Mouse (Mus musculus) heart, embryonic 16.5 days (tissue): Measurements from ENCODE around the gene Tbc1d2. TPM values are rescaled to one million over a fixed set of nuclear protein-coding genes. Genes with fewer than 3 reads are reported as not detected.

Experiments used
- ATAC-seq: fragments of 200-750 bp; cut with Nextera tagmentation; replicated peaks from 2 replicates; pipeline ENCODE4 v1.8.0; 2017; ENCODE audit warnings: moderate number of reproducible peaks; ENCODE audit not compliant: insufficient read depth, low FRiP score; ENCODE audit errors: extremely low read depth
- H3K27ac ChIP-seq: fragments of 300-500 bp; sonication (generic); 2 replicates; pipeline ENCODE4 v1.5.1; 2014; ENCODE audit warnings: mild to moderate bottlenecking, low read length, control low read depth, moderate library complexity
- H3K27me3 ChIP-seq: fragments of 300-500 bp; sonication (generic); 2 replicates; pipeline ENCODE4 v1.6.1; 2014; ENCODE audit warnings: low read length, mixed read lengths; ENCODE audit not compliant: control insufficient read depth, insufficient read depth
- H3K36me3 ChIP-seq: fragments of 300-500 bp; sonication (generic); 2 replicates; pipeline ENCODE4 v1.6.1; 2014; ENCODE audit not compliant: control insufficient read depth, insufficient read depth
- H3K4me1 ChIP-seq: fragments of 300-500 bp; sonication (generic); 2 replicates; pipeline ENCODE4 v1.6.1; 2014; ENCODE audit warnings: low read length, mixed read lengths; ENCODE audit not compliant: control insufficient read depth, insufficient read depth
- H3K4me2 ChIP-seq: fragments of 300-500 bp; sonication (generic); 2 replicates; pipeline ENCODE4 v1.6.1; 2014; ENCODE audit warnings: low read depth, mild to moderate bottlenecking, control low read depth, low read length
- H3K4me3 ChIP-seq: fragments of 300-500 bp; sonication (generic); 2 replicates; pipeline ENCODE4 v1.5.1; 2014; ENCODE audit warnings: mild to moderate bottlenecking, control low read depth, low read length
- H3K9ac ChIP-seq: fragments of 300-500 bp; sonication (generic); 2 replicates; pipeline ENCODE4 v1.6.1; 2014; ENCODE audit warnings: low read length, control low read depth
- H3K9me3 ChIP-seq: fragments of 300-500 bp; sonication (generic); replicated peaks from 2 replicates; pipeline ENCODE4 v1.6.1; 2016; ENCODE audit warnings: low read length; ENCODE audit not compliant: control insufficient read depth
- WGBS: fragments of 180-500 bp; shearing (Covaris S2); extraction: QIAGEN DNeasy Blood & Tissue Kit; methylation state at CpG from one replicate; pipeline ENCODE4 v1.1.7; 2014; 5-methylcytosine and 5-hydroxymethylcytosine counted together
- polyA plus RNA-seq: library from polyadenylated mRNA; unstranded; fragments of >200 nt; fragmentation: Nextera tagmentation; extraction: Ambion mirVana; gene quantifications from 2 replicates; pipeline ENCODE4 v1.2.1, GENCODE M21; 2015

Gene Tbc1d2
- polyA plus RNA-seq, 1 experiment from 2014 or later, result 0.80 TPM

GRCm38 (mm10) chr4:46618196-46618817, 31.7 kb downstream of the Tbc1d2 start:
- ATAC-seq, result no peak

GRCm38 (mm10) chr4:46617408-46617807, 32.6 kb downstream of the Tbc1d2 start:
- Histone ChIP-seq H3K4me3 (no peak overlapping the region), H3K27ac (no peak overlapping the region), H3K36me3 (no peaks in the 10 kb centered on the region), H3K9me3 (no peaks in the 10 kb centered on the region), H3K9ac (no peak overlapping the region), H3K27me3 (peaks cover 21% of the 10 kb centered on the region; the same call in 1 of the 2 replicates), H3K4me2 (no peak overlapping the region), H3K4me1 (peaks cover 3% of the 10 kb centered on the region; the same call in 1 of the 2 replicates)
- WGBS, result 67% methylated on average over 6 of the region's 6 CpGs
- ATAC-seq, result no peak

More at GRCm38 (mm10) chr4:46618196-46618817, 31.7 kb downstream of the Tbc1d2 start:
- no peak overlapping the region for H3K4me2 ChIP-seq
- no peak overlapping the region for H3K27ac ChIP-seq
- WGBS, result 60% methylated on average over 11 of the region's 11 CpGs
- H3K9me3 ChIP-seq, result no peaks in the 10 kb centered on the region
- no peaks in the 10 kb centered on the region for H3K36me3 ChIP-seq
- peaks cover 3% of the 10 kb centered on the region; the same call in 1 of the 2 replicates for H3K4me1 ChIP-seq
- no peak overlapping the region for H3K9ac ChIP-seq
- peaks cover 16% of the 10 kb centered on the region; the same call in 1 of the 2 replicates for H3K27me3 ChIP-seq
- H3K4me3 ChIP-seq, result no peak overlapping the region

- ATAC-seq, result no peak
- Histone ChIP-seq H3K9ac (no peak overlapping the region), H3K27me3 (peaks cover 21% of the 10 kb centered on the region), H3K4me3 (no peak overlapping the region), H3K4me2 (no peak overlapping the region), H3K4me1 (0 out of 2 replicates have a peak, but pooled peaks cover 3% of the 10 kb centered on the region), H3K36me3 (no peaks in the 10 kb centered on the region), H3K9me3 (no peaks in the 10 kb centered on the region), H3K27ac (no peak overlapping the region)
- 70% methylated on average over 9 of the region's 9 CpGs for WGBS
These were observed 35.4 kb downstream of the Tbc1d2 start for GRCm38 (mm10) chr4:46614641-46615040.

- peaks cover 24% of the 10 kb centered on the region for H3K27me3 ChIP-seq
- H3K9ac ChIP-seq, result no peak overlapping the region
- no peaks in the 10 kb centered on the region for H3K36me3 ChIP-seq
- no peak for ATAC-seq
- H3K4me2 ChIP-seq, result no peak overlapping the region
- H3K4me1 ChIP-seq, result 0 out of 2 replicates have a peak, but pooled peaks cover 3% of the 10 kb centered on the region
- no peaks in the 10 kb centered on the region for H3K9me3 ChIP-seq
- no peak overlapping the region for H3K4me3 ChIP-seq
- WGBS, result 51% methylated on average over 12 of the region's 12 CpGs
- no peak overlapping the region for H3K27ac ChIP-seq
These were observed 36.4 kb downstream of the Tbc1d2 start for GRCm38 (mm10) chr4:46613618-46614017.

- Histone ChIP-seq H3K9ac (no peak overlapping the region), H3K27ac (no peak overlapping the region), H3K27me3 (peaks cover 25% of the 10 kb centered on the region), H3K9me3 (no peaks in the 10 kb centered on the region), H3K36me3 (no peaks in the 10 kb centered on the region), H3K4me2 (no peak overlapping the region), H3K4me3 (no peak overlapping the region), H3K4me1 (0 out of 2 replicates have a peak, but pooled peaks cover 3% of the 10 kb centered on the region)
- ATAC-seq, result no peak
- 3% methylated on average over 4 of the region's 4 CpGs for WGBS
These were observed 38.8 kb downstream of the Tbc1d2 start for GRCm38 (mm10) chr4:46611181-46611580.

- ATAC-seq, result no peak
- Histone ChIP-seq H3K36me3 (no peaks in the 10 kb centered on the region), H3K27ac (no peak overlapping the region), H3K4me1 (0 out of 2 replicates have a peak, but pooled peaks cover 3% of the 10 kb centered on the region), H3K27me3 (peaks cover 19% of the 10 kb centered on the region), H3K9ac (no peak overlapping the region), H3K9me3 (no peaks in the 10 kb centered on the region), H3K4me2 (no peak overlapping the region), H3K4me3 (no peak overlapping the region)
- 68% methylated on average over 3 of the region's 3 CpGs for WGBS
These were observed 42.4 kb downstream of the Tbc1d2 start for GRCm38 (mm10) chr4:46607601-46608000.

- Histone ChIP-seq H3K4me3 (no peak overlapping the region), H3K27ac (no peak overlapping the region), H3K36me3 (no peaks in the 10 kb centered on the region), H3K27me3 (peaks cover 40% of the 10 kb centered on the region), H3K9ac (no peak overlapping the region), H3K4me2 (no peak overlapping the region), H3K9me3 (no peaks in the 10 kb centered on the region), H3K4me1 (peaks cover 7% of the 10 kb centered on the region)
- 47% methylated on average over 11 of the region's 11 CpGs for WGBS
- no peak for ATAC-seq
These were observed 44.6 kb downstream of the Tbc1d2 start for GRCm38 (mm10) chr4:46605451-46605850.

- H3K4me2 ChIP-seq, result no peak overlapping the region
- no peak overlapping the region for H3K9ac ChIP-seq
- no peak overlapping the region for H3K27ac ChIP-seq
- 65% methylated on average over 7 of the region's 7 CpGs for WGBS
- no peak overlapping the region for H3K4me3 ChIP-seq
- H3K9me3 ChIP-seq, result no peaks in the 10 kb centered on the region
- H3K27me3 ChIP-seq, result peaks cover 52% of the 10 kb centered on the region
- no peaks in the 10 kb centered on the region for H3K36me3 ChIP-seq
- no peak for ATAC-seq
- peaks cover 7% of the 10 kb centered on the region for H3K4me1 ChIP-seq
These were observed 47.3 kb downstream of the Tbc1d2 start for GRCm38 (mm10) chr4:46602704-46603103.

GRCm38 (mm10) chr4:46601844-46602423, 48.1 kb downstream of the Tbc1d2 start, which contains the start of gene Coro2a:
Gene Coro2a, minus strand, starts transcription at chr4:46602202.
- H3K27me3 ChIP-seq, result peaks cover 52% of the 10 kb centered on the region
- H3K4me1 ChIP-seq, result peaks cover 7% of the 10 kb centered on the region
- H3K4me3 ChIP-seq, result peak within 1 kb of the TSS; percentile 64
- H3K9me3 ChIP-seq, result no peaks in the 10 kb centered on the region
- H3K4me2 ChIP-seq, result peak within 1 kb of the TSS; percentile 95
- ATAC-seq, result peak; percentile 42
- H3K36me3 ChIP-seq, result no peaks in the 10 kb centered on the region
- peak within 1 kb of the TSS; percentile 69 for H3K9ac ChIP-seq
- no peak within 1 kb of the TSS for H3K27ac ChIP-seq
- under 1% methylated on average over 54 of the region's 66 CpGs for WGBS
